Mouse (Mus musculus): ENCODE data around the gene Zbtb20.

DNA sequence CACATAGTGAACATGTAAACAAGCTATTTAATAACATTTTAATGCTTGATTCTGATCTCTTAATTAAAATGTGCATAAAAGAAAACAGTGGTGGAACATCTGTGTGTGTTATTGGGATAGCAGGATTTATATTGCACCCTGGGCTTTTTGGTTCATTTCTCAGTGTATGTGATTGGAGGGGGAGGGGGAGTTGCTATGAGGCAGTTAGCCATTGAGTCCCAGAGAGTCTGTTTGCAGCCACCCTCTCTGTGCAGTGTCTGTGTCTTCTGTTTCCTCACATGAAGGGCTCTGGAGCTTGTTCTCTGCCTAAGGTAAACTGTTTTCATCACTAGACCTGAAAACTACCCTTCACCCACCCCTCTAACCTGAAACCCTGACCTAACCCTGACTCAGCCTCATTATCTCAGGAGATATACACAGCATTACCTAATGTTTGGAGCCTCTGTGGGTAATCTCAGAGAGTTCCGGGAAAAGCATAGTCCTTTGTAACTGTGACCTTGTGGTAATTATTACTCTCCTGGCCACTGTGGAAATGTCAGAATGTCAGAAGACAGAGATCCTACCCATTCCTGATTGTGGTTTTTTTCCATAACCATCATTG, 411.2 kb downstream of the Zbtb20 start:
- TF ChIP-seq CTCF (IDR thresholded peaks at IDR 0.05; ENCODE audit: control insufficient read depth, insufficient read depth, low read length) (no peak), POLR2A (IDR thresholded peaks at IDR 0.05; ENCODE audit: borderline replicate concordance, control insufficient read depth, low read depth, low read length) (no peak)

Data from bone marrow, adult 2 months (tissue).